Mouse (Mus musculus) stomach, embryonic 15.5 days (tissue): ENCODE results near the gene Zfp513. TPM values are rescaled to one million over a fixed set of nuclear protein-coding genes. Genes with fewer than 3 reads are reported as not detected.
A peak's percentile ranks its signal among the peaks of the same experiment; 100 is the strongest.
"Not testable (repeated sequence)": the region's sequence is repeated elsewhere in the genome, so short reads cannot be mapped to it uniquely, and the experiment has no call there.

Experiments used
- ATAC-seq: fragments of 200-750 bp; cut with Nextera tagmentation; 2 replicates; pipeline ENCODE4 v1.8.0; 2017; ENCODE audit warnings: low read depth, moderate number of reproducible peaks, moderate TSS enrichment; ENCODE audit not compliant: insufficient read depth, low FRiP score
- H3K27ac ChIP-seq: fragments of 300-500 bp; sonication (generic); 2 replicates; pipeline ENCODE4 v1.5.1; 2015; ENCODE audit warnings: mild to moderate bottlenecking, inconsistent platforms
- H3K27me3 ChIP-seq: fragments of 300-500 bp; sonication (generic); replicated peaks from 2 replicates; pipeline ENCODE4 v1.6.1; 2015; ENCODE audit warnings: inconsistent platforms
- H3K36me3 ChIP-seq: fragments of 300-500 bp; sonication (generic); 2 replicates; pipeline ENCODE4 v1.6.1; 2015; ENCODE audit warnings: inconsistent platforms
- H3K4me1 ChIP-seq: fragments of 300-500 bp; sonication (generic); 2 replicates; pipeline ENCODE4 v1.6.1; 2015; ENCODE audit warnings: inconsistent platforms
- H3K4me2 ChIP-seq: fragments of 300-500 bp; sonication (generic); 2 replicates; pipeline ENCODE4 v1.6.1; 2015; ENCODE audit warnings: mild to moderate bottlenecking, inconsistent platforms
- H3K4me3 ChIP-seq: fragments of 300-500 bp; sonication (generic); replicated peaks from 2 replicates; pipeline ENCODE4 v1.5.1; 2015; ENCODE audit warnings: inconsistent platforms
- H3K9ac ChIP-seq: fragments of 300-500 bp; sonication (generic); 2 replicates; pipeline ENCODE4 v1.6.1; 2015; ENCODE audit warnings: inconsistent platforms
- H3K9me3 ChIP-seq: fragments of 300-500 bp; sonication (generic); 2 replicates; pipeline ENCODE4 v1.6.1; 2016; ENCODE audit warnings: inconsistent platforms
- WGBS: fragments of 180-500 bp; shearing (Covaris S2); methylation state at CpG from one replicate; pipeline ENCODE4 v1.1.7; 2015; 5-methylcytosine and 5-hydroxymethylcytosine counted together
- polyA plus RNA-seq: library from polyadenylated mRNA; unstranded; fragments of >200 nt; fragmentation: Nextera tagmentation; extraction: Ambion mirVana; gene quantifications from 2 replicates; pipeline ENCODE4 v1.2.1, GENCODE M21; 2015

Zfp513 gene
- polyA plus RNA-seq, 1 experiment from 2014 or later = 8.6 TPM

DNA sequence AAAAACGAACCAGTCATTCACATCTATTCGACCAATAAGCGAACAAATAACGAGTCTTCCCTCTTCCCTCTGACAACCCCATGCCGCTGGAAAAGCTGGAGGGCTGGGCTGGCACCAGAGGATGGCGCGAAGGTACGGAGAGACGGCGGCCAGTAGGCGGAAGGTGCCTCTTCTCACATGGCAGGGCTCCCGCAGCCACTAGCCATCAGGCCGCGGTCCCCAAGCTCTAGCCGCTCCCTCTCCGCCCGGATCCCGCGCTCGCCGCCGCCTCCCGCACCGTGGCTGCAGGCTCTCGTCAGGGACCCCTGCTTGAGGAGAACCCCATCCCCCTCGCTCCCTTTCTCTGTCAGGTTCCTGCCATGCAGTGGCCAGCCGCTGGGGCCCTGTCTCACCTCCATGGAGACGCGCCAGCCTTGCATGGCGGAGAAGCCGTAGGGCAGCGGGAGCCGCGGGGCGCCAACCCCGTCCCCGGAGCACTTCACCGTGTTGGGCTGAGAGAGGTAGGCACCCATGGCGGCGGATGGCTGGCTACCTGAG lies 17.9 kb upstream of the Zfp513 start:
- peak overlapping the region; percentile 95 for H3K27ac ChIP-seq
- under 1% methylated on average over 40 of the region's 40 CpGs for WGBS
- peak; percentile 56 for ATAC-seq
- H3K27me3 ChIP-seq = no peaks in the 10 kb centered on the region
- H3K4me2 ChIP-seq = peak overlapping the region; percentile 85
- H3K4me1 ChIP-seq = no peaks in the 10 kb centered on the region
- no peaks in the 10 kb centered on the region for H3K36me3 ChIP-seq
- peak overlapping the region; percentile 100 for H3K4me3 ChIP-seq
- no peaks in the 10 kb centered on the region for H3K9me3 ChIP-seq
- peak overlapping the region; percentile 96 for H3K9ac ChIP-seq

DNA sequence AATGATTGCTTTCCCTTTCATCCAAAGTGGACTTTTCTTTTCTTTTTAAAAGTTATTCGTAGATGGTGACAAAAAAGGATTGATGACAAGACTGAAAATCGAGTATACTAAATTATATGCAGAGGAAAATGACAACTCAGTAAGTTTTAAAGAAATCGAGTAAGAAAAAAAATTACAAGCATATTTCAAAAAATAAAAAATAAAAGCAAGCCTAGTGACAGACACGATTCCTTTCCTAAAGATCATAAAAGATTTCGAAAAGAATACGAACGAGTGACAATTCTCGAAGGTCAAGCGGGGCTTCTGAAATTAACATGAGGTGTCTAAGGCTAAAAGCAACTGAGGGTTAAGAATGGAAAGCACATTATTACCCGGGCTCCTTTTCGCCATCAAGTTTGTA lies 17.4 kb upstream of the Zfp513 start:
- Histone ChIP-seq H3K27ac (peak overlapping the region; percentile 95), H3K4me2 (peak overlapping the region; percentile 85), H3K4me1 (no peaks in the 10 kb centered on the region), H3K36me3 (no peaks in the 10 kb centered on the region), H3K9ac (peak overlapping the region; percentile 96; the same call in 1 of the 2 replicates), H3K4me3 (peak overlapping the region; percentile 100), H3K9me3 (no peaks in the 10 kb centered on the region), H3K27me3 (no peaks in the 10 kb centered on the region)
- WGBS = under 1% methylated on average over 11 of the region's 11 CpGs
- ATAC-seq = no peak

DNA sequence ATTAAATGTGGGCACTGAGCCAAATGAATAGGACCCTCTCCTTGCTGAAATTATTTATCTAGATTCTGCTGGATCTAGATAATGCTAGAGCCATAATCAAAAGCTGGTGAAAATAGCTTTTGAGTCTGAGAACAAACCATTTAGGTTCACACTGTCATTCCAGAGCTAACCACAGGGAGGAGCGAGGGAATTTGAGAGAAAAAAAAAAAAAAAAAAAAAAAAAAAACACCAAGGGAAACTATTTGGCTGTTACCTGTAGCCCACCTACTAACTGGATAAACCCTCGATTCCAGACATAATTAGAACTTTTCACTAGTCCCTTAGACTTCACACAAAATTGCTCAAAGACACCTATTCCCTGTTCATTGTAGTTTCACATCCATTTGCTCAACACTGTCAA lies 17.0 kb upstream of the Zfp513 start:
- WGBS = 0% methylated on average over 2 of the region's 2 CpGs
- H3K27ac ChIP-seq = no peak overlapping the region
- H3K36me3 ChIP-seq = no peaks in the 10 kb centered on the region
- no peak for ATAC-seq
- peak overlapping the region; percentile 85 for H3K4me2 ChIP-seq
- peak overlapping the region; percentile 100; the same call in 1 of the 2 replicates for H3K4me3 ChIP-seq
- H3K9ac ChIP-seq = no peak overlapping the region
- no peaks in the 10 kb centered on the region for H3K9me3 ChIP-seq
- no peaks in the 10 kb centered on the region for H3K4me1 ChIP-seq
- H3K27me3 ChIP-seq = no peaks in the 10 kb centered on the region

DNA sequence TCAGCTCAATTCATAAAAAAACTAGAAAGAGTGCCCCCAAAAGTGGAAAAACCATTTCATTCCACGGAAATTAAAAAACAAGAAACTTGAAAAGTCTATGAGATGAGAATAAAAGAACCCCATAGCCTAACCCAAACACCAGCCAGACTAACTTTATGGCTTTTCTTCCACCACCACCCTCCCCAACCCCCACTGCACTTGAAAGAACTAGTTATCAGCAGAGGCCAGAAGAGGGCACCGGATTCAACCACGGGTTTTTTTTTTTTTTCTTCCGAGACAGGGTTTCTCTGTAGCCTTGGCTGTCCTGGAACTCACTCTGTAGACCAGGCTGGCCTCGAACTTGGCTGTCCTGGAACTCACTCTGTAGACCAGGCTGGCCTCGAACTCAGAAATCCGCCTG lies 16.2 kb upstream of the Zfp513 start:
- H3K4me3 ChIP-seq = no peak overlapping the region
- no peaks in the 10 kb centered on the region for H3K27me3 ChIP-seq
- no peaks in the 10 kb centered on the region for H3K9me3 ChIP-seq
- 48% methylated on average over 7 of the region's 7 CpGs for WGBS
- no peak for ATAC-seq
- no peaks in the 10 kb centered on the region for H3K36me3 ChIP-seq
- H3K4me2 ChIP-seq = no peak overlapping the region
- no peak overlapping the region for H3K27ac ChIP-seq
- H3K9ac ChIP-seq = no peak overlapping the region
- H3K4me1 ChIP-seq = no peaks in the 10 kb centered on the region

DNA sequence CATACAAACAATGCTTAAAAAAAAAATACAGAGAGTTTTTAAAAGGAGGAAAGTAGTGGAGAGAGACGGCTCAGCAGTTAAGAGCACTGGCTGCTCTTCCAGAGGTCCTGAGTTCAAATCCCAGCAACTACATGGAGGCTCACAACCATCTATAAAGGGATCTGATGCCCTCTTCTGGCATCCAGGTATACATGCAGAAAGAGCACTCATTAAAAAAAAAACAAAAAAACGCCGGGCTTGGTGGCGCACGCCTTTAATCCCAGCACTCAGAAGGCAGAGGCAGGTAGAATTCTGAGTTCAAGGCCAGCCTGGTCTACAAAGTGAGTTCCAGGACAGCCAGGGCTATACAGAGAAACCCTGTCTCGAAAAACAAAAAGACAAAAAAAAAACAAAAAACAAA lies 14.5 kb upstream of the Zfp513 start:
- H3K4me1 ChIP-seq, H3K9me3 ChIP-seq, H3K36me3 ChIP-seq, H3K27me3 ChIP-seq, H3K9ac ChIP-seq, H3K4me2 ChIP-seq, H3K4me3 ChIP-seq, H3K27ac ChIP-seq, ATAC-seq: not testable (repeated sequence)
- WGBS = 89% methylated on average over 6 of the region's 6 CpGs

DNA sequence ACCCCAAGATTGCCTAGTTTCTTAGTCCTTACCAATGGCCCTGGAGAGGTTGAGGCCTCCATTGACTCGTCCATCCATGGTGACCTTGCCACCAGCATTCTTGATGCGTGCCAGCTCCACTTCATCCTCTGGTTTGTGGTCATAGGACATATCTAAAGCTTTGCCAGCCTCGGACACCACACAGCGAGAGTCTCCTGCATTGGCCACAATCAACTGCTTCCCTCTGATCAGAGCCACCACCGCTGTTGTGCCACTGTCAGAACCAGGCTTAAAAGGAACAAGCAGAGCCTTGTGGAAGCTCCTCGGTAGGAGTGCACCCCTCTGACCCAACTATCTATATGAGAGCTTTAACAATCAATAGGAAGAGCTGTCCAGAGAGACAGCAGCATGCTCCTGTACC lies 2.3 kb upstream of the Zfp513 start:
- Histone ChIP-seq H3K9me3 (no peaks in the 10 kb centered on the region), H3K36me3 (peaks cover 50% of the 10 kb centered on the region), H3K27ac (no peak overlapping the region), H3K4me2 (no peak overlapping the region), H3K4me3 (no peak overlapping the region), H3K9ac (no peak overlapping the region), H3K4me1 (peaks cover 2% of the 10 kb centered on the region), H3K27me3 (no peaks in the 10 kb centered on the region)
- no peak for ATAC-seq
- WGBS = 91% methylated on average over 6 of the region's 6 CpGs

DNA sequence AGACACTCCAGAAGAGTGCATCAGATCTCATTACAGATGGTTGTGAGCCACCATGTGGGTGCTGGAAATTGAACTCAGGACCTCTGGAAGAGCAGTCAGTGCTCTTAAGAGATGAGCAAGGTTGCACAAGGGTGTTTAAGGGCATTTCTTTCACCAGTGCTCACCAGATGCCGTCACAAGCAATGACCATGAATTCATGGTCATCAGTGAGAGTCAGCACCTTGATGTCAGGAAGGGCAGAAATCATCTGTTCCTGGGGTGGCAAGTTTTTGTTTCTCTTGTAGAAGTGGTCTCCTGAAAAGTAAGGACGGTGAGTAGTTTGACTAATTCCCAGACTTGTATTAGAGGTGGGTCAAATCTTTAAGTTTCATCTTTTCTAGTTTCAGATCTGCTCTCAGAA lies 1.8 kb upstream of the Zfp513 start:
- WGBS = 85% methylated on average over 2 of the region's 2 CpGs
- no peak overlapping the region for H3K4me3 ChIP-seq
- no peak overlapping the region for H3K9ac ChIP-seq
- H3K9me3 ChIP-seq = no peaks in the 10 kb centered on the region
- ATAC-seq = no peak
- no peaks in the 10 kb centered on the region for H3K27me3 ChIP-seq
- no peak overlapping the region for H3K4me2 ChIP-seq
- H3K27ac ChIP-seq = no peak overlapping the region
- H3K4me1 ChIP-seq = peaks cover 2% of the 10 kb centered on the region
- H3K36me3 ChIP-seq = peaks cover 55% of the 10 kb centered on the region

DNA sequence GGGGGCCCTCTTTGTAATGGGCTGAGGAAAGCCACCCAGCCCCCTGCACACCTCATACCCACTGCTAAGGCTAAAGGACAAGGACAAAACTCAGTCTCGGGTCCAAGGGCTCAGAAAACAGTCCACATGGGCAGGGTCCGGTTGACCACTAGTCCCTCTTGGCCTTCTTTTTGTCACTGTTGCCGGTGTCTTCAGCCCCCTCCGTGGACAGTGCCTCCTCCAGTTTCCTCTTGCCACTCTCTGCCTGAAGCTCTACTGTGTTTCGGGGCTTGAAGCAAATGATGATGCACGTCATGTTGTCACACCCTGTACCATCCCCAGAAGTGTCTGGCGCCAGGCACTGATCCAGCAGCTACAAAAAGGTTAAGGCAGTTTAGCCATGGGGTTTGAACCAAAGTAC lies 830 bp upstream of the Zfp513 start:
- Histone ChIP-seq H3K27ac (peak overlapping the region; percentile 76), H3K36me3 (peaks cover 63% of the 10 kb centered on the region), H3K4me3 (peak overlapping the region; percentile 90), H3K9me3 (no peaks in the 10 kb centered on the region), H3K27me3 (no peaks in the 10 kb centered on the region), H3K4me2 (peak overlapping the region; percentile 71), H3K9ac (peak overlapping the region; percentile 40; the same call in 1 of the 2 replicates), H3K4me1 (peaks cover 2% of the 10 kb centered on the region)
- 83% methylated on average over 7 of the region's 7 CpGs for WGBS
- ATAC-seq = no peak

DNA sequence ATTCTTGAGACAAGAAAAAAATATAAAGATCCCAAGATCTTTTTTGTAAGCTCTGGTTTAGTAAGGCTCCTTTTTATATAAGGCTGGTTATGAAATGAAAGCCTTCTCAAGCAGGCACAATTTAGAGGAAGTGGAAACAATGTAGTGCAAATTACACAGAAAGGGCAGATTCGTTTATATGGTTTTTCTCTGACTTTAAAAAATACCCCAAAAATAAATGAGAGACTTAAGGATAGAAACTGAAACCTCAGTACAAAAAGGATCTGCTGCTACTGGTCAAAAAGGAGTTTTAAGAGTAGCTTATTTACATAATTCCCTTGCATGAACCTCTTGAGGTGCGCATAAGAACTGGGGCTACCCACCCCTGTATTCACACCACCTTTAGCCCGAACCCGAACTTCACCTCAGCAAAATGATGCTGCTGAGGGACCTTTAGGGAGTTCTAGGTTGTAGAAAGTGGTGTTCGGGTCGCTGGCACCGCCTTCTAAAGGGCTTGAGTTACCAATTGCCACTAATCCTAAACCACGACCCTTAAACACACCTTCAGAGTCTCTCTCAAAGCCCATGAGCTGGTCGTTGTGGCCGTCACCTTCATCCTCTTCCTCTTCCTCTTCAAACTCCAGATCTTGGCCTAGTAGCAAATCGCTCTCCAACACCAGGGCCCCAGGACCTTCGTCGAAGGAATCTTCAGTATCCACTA lies 911 bp downstream of the Zfp513 start:
- Histone ChIP-seq H3K9me3 (no peaks in the 10 kb centered on the region), H3K4me2 (peak overlapping the region; percentile 76), H3K36me3 (peaks cover 69% of the 10 kb centered on the region), H3K9ac (peak overlapping the region; percentile 93), H3K4me3 (peak overlapping the region; percentile 90), H3K27me3 (no peaks in the 10 kb centered on the region), H3K27ac (peak overlapping the region; percentile 81), H3K4me1 (peaks cover 2% of the 10 kb centered on the region)
- ATAC-seq = no peak
- WGBS = 13% methylated on average over 13 of the region's 13 CpGs

DNA sequence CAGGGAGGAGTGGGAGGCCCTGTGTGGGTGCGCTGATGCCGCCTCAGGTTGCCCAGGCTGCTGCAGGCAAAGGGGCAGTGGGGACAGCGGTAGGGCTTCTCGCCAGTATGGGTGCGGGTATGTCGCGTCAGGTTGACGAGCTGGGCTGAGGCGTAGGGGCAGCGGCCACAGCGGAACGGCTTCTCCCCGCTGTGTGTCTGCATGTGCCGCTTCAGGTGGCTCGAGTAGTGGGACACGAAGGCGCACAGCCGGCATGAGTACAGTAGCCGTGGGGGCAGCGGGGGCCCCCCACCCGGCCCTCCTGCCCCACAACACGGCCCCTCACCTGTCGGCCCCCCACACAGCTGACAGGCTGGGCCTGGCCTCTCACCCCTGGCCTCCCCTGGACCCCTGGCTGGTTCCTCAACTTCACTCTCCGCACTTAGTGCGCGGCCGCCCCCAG lies 1.8 kb downstream of the Zfp513 start:
- Histone ChIP-seq H3K36me3 (peaks cover 71% of the 10 kb centered on the region), H3K4me2 (peak overlapping the region; percentile 76), H3K9me3 (no peaks in the 10 kb centered on the region), H3K27me3 (no peaks in the 10 kb centered on the region), H3K27ac (no peak overlapping the region), H3K4me1 (peaks cover 2% of the 10 kb centered on the region), H3K4me3 (peak overlapping the region; percentile 6), H3K9ac (no peak overlapping the region)
- ATAC-seq = no peak
- WGBS = 87% methylated on average over 27 of the region's 27 CpGs

DNA sequence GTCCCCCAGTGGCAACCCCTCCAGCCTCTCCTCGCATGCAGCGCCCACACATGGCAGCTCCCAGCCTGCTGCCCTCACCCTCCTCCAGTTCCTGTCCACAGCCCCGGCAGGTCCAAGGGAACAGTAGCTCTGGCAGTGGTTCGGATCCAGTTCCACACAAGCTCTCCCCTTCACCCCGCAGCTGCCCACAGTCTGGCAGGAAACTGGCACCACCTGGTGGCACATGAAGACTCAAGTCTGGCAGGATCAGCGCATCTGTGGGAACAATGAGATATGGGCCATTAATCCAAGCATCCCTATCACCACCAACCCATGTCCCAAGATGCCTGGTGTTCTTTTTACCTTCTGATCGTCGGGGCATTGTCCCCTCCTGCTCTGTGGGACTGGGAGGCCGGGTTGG lies 2.2 kb downstream of the Zfp513 start:
- Histone ChIP-seq H3K27ac (no peak overlapping the region), H3K9ac (no peak overlapping the region), H3K36me3 (peaks cover 71% of the 10 kb centered on the region), H3K9me3 (no peaks in the 10 kb centered on the region), H3K27me3 (no peaks in the 10 kb centered on the region), H3K4me2 (no peak overlapping the region), H3K4me1 (peaks cover 2% of the 10 kb centered on the region), H3K4me3 (no peak overlapping the region)
- ATAC-seq = no peak
- 81% methylated on average over 9 of the region's 9 CpGs for WGBS

DNA sequence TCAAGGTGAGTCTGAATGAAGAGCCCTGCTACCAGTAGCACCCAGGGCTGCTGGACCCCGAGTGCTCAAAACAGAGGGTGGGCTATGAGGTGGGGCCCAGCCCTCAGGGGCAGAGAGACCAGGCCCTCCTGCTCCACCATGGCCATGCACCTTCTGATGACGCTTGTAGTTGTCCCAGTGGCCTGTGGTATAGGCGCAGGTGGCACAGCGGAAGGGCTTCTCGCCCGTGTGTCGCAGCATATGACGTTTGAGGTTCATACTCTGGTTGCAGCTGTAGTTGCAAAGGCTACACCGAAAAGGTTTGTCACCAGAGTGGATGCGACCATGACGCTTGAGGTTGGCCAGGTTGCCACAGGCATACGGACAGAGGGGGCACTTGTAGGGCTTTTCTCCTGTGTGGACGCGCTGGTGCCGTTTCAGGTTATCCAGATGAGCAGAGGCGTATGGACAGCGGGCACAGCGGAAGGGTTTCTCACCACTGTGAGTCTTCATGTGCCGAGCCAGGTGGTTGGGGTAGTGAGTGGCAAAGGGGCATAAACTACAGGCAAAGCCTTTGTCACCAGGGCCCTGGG lies 2.7 kb downstream of the Zfp513 start:
- ATAC-seq = no peak
- peaks cover 66% of the 10 kb centered on the region for H3K36me3 ChIP-seq

More for the DNA sequence above, 2.7 kb downstream of the Zfp513 start:
- Histone ChIP-seq H3K9me3 (no peaks in the 10 kb centered on the region), H3K9ac (no peak overlapping the region), H3K27ac (no peak overlapping the region), H3K27me3 (no peaks in the 10 kb centered on the region), H3K4me1 (peaks cover 4% of the 10 kb centered on the region), H3K4me3 (no peak overlapping the region), H3K4me2 (no peak overlapping the region)
- WGBS = 88% methylated on average over 19 of the region's 19 CpGs
